Mouse (Mus musculus): ENCODE data around the gene Wdr86. TPM values are rescaled to one million over a fixed set of nuclear protein-coding genes. Genes with fewer than 3 reads are reported as not detected.
"Not testable (repeated sequence)": the region's sequence is repeated elsewhere in the genome, so short reads cannot be mapped to it uniquely, and the experiment has no call there.

Gene Wdr86
- total RNA-seq, 2 experiments from 2014 or later = 1.1 to 1.3 TPM

GRCm38 (mm10) chr5:24687696-24688095 lies 42.8 kb downstream of the Wdr86 start:
- intact Hi-C loops (cut with DNase I) = no loop called here
- peak in 1 of 2 experiments; percentile 34 for DNase-seq (ENCODE audit: low spot score in 2 of 2)

- DNase-seq (ENCODE audit: low spot score in 2 of 2); intact Hi-C loops (cut with DNase I): not testable (repeated sequence)
Observed at GRCm38 (mm10) chr5:24686671-24687420, 43.7 kb downstream of the Wdr86 start.

- intact Hi-C loops (cut with DNase I) = no loop called here
- peak in 1 of 2 experiments; percentile 58 for DNase-seq (ENCODE audit: low spot score in 2 of 2)
Observed at GRCm38 (mm10) chr5:24686176-24686575, 44.4 kb downstream of the Wdr86 start.

GRCm38 (mm10) chr5:24685366-24686093 lies 45.0 kb downstream of the Wdr86 start, which contains the start of gene Nub1:
Gene Nub1, plus strand, starts transcription at chr5:24685532.
- DNase-seq (ENCODE audit: low spot score in 2 of 2) = peak; percentile 95
- intact Hi-C loops (cut with DNase I) = loop anchor here (2.0 kb wide), 1 partner anchor 65 kb away; no protein-coding TSS in a partner anchor

- intact Hi-C loops (cut with DNase I) = loop anchor here (2.0 kb wide), 1 partner anchor 66 kb away; no protein-coding TSS in a partner anchor
- peak; percentile 69 to 81 for DNase-seq (ENCODE audit: low spot score in 2 of 2)
Observed at GRCm38 (mm10) chr5:24684578-24685365, 45.8 kb downstream of the Wdr86 start.

- intact Hi-C loops (cut with DNase I) = no loop called here
- DNase-seq (ENCODE audit: low spot score in 2 of 2) = no peak
Observed at GRCm38 (mm10) chr5:24681436-24681835, 49.1 kb downstream of the Wdr86 start.

- DNase-seq (ENCODE audit: low spot score in 2 of 2) = peak; percentile 78 to 86
- intact Hi-C loops (cut with DNase I) = loop anchor here (10.0 kb wide), 1 partner anchor 341 kb away; no protein-coding TSS in a partner anchor
Observed at GRCm38 (mm10) chr5:24674238-24674637, 56.3 kb downstream of the Wdr86 start.

Other genes with a start within 250 kb of the Wdr86 start
- gene Gbx1, start 203.5 kb downstream of the Wdr86 start, total RNA-seq (2021) = under 1 TPM in 1 of 2 experiments, not detected in 1; 0.40 TPM
- under 1 TPM; 0.15 to 0.30 TPM for gene Asb10, start 189.7 kb downstream of the Wdr86 start, total RNA-seq (2021)
- under 1 TPM in 1 of 2 experiments, not detected in 1; 0.13 TPM for gene 4931409K22Rik, start 173.9 kb downstream of the Wdr86 start, total RNA-seq (2021)
- 10 to 100 TPM; 62.0 to 64.8 TPM for gene Abcf2, start 153.3 kb downstream of the Wdr86 start, total RNA-seq (2021)
- 10 to 100 TPM; 65.1 to 73.8 TPM for gene Chpf2, start 144.0 kb downstream of the Wdr86 start, total RNA-seq (2021)
- 100 to 1,000 TPM; 102 to 110 TPM for gene Smarcd3, start 106.3 kb downstream of the Wdr86 start, total RNA-seq (2021)
- gene Nub1, start 45.2 kb downstream of the Wdr86 start, total RNA-seq (2021) = 10 to 100 TPM; 67.5 to 73.9 TPM
- not detected for gene Crygn, start 27.3 kb upstream of the Wdr86 start, total RNA-seq (2021)
- 100 to 1,000 TPM; 118 to 130 TPM for gene Rheb, start 111.9 kb upstream of the Wdr86 start, total RNA-seq (2021)